Mouse (Mus musculus) A20 (cell line): ENCODE results near the gene Glis3.

Source experiments
- DNase-seq: peaks from one replicate; pipeline ENCODE4 v3.0.0-alpha.2; 2011; ENCODE audit warnings: low read depth, low spot score

Gene Glis3

DNA sequence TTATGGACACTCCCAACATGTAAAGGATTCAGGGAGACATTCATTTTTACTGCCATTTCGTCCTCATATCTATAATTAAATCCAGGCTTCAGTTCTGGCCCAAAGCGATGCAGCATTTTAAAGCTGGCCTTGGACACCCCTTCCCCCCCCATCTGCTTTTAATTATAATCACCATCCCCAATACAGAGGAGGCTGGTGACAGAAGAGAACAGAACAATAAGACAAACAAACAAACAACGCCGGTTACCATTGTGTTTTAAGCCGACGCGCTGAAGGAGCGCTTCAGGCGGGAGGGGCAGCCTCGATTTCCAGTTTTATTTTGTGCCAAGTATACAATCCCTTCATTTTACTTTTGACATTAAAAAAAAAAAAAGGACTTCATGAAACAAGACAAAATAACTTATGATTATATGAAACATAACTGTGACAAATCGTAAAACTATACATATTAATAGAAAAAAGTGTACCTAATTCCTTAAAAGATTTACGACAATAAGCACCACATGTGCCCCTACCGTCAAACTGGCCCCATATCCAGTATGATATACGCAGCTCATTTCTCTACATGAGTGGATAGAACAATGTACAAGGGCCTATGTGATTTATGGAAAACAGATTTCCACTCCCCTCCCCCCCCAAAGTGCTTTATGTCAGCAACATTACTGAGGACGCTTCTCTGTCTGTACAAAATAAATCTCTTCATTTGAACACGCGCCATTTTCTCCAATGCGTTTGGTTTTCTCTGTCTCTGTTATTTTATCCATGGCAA, 420.8 kb downstream of the Glis3 start:
- DNase-seq, result no peak

DNA sequence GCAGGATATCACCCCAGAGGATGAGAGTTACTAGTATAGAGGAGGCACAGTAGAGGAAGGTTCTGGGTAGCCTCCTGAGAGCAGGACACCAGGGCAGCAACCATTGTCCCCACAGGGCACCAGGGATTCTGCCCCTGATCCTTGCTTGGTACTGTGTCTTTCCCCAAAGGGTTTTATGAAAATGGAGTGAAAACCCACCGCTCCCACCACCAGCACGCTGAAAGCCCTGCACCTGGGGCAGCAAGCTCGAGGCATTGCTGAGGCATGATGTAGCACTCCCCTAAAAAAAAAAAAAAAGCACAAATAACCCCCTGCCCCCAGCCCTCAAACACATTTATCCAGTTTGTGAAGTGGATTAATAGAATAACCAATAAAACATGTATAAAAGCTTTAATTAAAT, 421.4 kb downstream of the Glis3 start:
- no peak for DNase-seq

DNA sequence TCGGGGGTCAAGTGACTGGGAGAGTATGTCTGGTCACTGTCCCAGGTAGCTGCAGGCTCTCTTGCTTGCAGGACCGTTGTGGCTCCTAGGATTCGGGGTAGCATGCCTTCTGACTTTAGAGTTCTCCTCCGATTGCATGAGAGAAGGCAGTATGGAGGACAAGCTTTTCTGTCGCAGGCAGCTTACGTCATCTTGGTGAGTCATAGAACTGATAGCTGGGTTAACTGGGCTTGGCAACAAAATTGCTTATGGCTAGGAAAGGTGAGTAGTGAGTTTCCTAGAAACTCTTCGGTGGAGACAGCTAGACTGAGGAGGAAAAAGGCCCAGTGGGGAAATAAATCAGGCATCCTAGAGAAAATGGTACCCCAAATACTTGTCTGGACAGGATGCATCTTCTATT, 432.5 kb downstream of the Glis3 start:
- no peak for DNase-seq

DNA sequence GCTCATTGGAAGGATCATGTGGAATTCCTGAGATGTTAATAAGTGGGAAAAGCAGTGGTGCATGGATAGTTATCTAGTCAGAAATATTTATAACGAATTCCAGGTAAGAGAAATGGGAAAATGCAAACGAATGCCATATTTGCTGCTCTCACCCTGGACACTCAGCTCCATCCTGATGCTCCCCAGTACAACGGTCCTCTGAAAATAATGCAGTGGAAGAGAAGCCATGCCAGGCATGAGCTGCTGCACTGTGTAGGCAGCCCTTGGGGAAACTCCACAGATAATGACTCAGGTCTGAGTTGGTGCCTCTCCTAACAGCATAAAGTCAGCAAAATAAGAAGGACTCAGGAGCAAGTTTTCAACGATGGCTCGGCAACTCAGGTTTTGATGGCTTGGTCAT, 433.7 kb downstream of the Glis3 start:
- no peak for DNase-seq

DNA sequence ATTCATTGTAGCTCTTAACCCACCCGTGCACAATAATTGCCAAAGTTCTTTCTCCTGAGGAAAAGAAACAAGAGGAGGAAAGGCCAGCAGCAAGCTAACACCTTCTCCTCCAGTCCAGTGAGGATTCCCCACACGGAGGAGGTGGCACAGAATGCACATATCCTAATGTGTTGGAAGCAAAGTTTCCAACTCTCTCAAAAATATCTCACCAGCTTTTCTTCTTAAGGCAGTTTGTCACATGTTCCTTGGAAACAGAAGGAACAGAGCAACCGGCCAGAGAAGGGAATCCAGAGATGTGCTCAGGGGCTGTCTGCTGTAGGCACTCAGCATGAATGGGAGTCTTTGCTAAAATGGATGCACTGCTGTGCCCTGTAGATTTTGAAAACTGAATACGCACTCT, 441.8 kb downstream of the Glis3 start:
- no peak for DNase-seq

DNA sequence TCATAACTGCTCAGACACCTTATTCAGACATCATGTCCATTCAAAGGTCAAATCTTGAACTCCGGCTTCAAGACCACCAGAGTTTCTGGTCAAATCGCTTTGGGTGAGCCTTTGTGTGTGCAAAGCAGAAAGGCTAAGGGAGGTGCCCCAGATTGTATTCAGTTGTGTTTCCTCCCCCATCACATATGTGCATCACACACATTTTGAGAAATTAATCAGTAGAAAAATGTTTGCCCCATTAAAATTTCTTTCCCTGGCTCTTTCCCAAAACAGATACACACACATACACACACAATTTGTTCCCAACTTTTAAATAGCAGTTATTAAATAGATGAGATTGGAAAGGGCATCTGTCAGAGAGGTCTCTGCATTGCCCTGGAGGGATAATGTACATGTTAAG, 442.3 kb downstream of the Glis3 start:
- DNase-seq, result no peak

DNA sequence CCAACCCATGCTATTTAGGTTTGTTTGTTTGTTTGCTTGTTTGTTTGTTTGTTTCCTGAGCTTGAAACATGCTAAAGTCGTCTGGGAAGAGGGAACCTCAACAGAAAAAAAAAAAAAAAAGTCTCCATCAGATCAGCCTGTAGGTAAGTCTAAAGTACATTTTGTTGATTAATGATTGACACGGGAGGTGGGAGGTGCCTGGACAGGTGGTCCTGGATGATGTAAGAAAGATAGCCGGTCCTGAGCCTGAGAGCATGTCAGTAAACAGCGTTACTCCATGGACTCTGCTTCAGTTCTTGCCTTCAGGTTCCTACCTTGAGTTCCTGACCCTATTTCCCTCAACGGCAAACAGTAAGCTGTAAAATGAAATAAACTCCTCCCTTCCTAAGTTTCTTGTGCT, 444.3 kb downstream of the Glis3 start:
- DNase-seq, result no peak

DNA sequence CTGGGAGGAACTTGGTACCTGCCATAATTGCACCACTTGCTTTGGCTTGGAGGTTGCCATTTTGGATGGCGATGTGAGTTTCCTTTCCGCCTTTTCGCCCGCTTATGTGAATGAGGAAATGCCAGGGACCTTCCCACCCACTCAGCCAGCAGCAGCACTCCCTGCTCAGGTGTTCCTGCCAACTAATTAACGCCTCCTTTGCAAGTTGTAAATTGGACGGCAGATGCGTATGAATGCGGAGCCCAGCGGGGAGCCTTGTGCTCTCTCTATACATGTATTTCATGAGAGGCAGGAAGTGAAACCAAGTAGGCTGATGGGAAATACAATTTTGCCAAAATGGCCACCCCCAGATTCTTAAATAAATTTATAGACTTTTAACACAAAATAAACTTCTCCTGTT, 444.8 kb downstream of the Glis3 start:
- DNase-seq, result no peak

DNA sequence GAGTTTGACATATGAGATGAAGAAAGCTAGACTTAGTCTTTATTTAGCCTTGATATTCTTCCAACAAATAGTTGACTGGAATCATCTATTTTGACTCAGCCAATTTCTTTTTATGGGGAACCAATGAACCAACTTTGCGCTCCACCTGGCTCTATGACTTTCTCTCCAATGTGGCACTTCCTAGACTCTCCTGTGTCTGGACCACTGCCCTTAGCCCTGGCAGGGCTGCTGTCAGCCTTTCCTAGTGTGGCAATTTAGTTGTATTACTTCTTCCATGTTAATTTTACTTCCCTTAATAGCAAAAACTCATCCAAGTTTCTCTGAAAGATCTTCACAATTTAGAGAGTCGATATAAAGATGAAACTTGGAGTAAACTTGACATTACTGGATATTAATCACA, 445.2 kb downstream of the Glis3 start:
- DNase-seq, result no peak

DNA sequence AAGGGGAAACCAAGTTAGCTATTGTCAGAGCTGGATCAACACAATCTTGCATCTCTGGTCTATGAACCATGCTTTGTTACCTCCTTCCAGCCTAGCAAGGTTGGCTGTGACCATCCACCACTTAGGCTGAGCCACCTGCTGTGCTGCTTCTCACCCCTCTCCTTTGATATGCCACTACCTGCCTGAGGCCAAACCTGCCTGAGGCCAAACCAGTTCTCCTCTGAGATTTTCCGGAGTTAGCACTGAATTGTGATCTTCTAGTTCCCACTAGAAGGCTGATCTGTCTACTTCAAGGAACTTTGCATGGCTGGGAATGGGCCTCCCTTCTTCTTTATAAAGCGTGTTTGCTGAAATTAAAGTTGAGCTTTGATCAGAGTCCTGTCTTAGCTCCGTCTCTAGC, 448.4 kb downstream of the Glis3 start:
- DNase-seq, result no peak

DNA sequence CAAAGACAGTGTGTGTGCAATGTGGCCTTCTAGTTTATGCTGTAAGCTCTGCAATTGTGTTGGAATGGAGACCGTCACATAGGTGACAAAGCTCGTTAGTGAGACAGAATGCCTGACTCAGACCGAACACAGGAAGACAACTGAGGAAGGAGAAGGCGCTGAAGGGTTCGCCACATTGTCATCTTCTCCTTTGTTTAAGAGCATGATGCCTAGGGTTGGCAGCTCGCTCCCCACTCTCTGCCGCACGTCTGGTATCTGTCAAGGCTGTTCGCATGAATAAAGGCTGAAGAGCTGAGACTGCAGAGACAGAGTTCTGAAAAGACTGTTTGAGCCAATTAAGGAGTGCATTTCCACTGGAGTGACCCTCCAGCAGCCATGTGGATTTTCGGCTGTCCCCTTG, 452.4 kb downstream of the Glis3 start:
- DNase-seq, result no peak

DNA sequence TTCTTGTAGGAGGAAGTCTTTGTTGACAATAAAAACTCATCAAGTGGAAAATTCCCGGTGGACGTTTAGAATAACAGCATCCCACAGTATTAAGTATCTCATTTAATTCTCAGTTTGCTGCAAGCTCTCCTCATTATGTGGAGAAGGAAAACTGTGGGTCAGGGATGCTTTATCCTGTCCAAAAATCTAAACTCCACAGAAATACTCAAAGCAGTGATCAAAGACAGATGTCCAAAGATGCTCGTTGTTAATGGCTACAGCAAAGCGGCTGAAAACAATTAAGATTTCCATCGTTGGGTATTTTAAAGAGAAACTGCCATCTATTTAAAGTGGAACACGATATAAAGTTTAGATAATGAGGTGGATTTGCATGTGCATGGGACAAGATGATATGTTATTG, 454.2 kb downstream of the Glis3 start:
- DNase-seq, result no peak

DNA sequence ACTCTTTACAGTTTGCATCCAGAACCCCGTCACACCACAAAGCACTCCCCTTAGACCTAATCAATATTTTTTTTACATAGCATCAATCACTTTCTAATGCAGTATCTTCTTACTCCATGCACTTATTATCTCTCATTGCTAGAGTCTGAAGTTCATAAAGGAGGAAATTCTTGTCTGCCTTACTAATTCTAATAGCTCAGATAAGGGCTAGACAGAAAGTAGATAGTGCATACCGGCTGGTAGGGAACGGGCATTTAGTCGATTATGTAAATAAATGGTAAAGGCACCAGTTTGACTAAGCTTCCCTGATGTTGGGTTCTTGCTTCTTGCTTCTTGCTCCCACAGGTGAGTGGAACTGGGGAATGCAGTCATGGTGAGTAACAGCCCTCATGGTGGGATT, 468.2 kb downstream of the Glis3 start:
- DNase-seq, result no peak
